Comparison of ENCODE assay signal across 18 mouse cellular contexts in the genomic region with DNA sequence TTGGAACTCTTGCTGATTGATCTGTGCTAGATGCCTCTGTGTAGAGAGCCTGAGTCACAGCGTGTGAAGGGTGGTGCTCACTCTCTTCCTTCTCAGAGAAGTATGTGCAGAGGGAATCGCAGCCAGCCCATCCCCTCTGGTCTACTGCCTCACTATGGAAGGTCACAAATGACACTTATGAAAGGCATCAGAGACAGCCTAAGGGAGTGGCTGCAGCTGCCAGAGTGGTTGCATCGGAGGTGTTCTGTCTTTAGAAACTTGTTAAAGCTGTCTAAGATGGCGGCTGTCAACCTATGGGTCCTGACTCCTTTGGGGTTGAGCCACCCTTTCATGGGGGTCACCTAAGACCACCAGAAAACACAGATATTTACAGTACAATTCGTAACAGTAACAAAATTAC. TPM values are rescaled to one million over a fixed set of nuclear protein-coding genes. Genes with fewer than 3 reads are reported as not detected.
"Had no signal": no experiment of that assay in that cellular context is flagged by ENCODE, and none has a peak within 500 bp of the region (broad histone marks: within the 10 kb centered on the region; RNA-seq: fewer than 3 reads in every experiment).

No protein-coding gene starts in this region.

- H3K9ac ChIP-seq: liver, embryonic 15.5 days; lung, embryonic 15.5 days; midbrain, embryonic 13.5 days; neural tube, embryonic 15.5 days had no signal

- ATAC-seq: midbrain, embryonic 13.5 days had no signal

- H3K4me3 ChIP-seq: left cerebral cortex, adult 2 months; limb, embryonic 10.5 days; liver, embryonic 15.5 days; lung, embryonic 15.5 days; midbrain, embryonic 13.5 days; neural tube, embryonic 15.5 days had no signal

- DNase-seq: kidney, adult 11 months; kidney, adult 9 months; kidney, postnatal 10 days; lung, postnatal 36 days; right cerebral cortex, adult 18-20 months; thymus, adult 18-20 months; thymus, postnatal 14 days had no signal

- H3K27ac ChIP-seq: left cerebral cortex, adult 2 months; limb, embryonic 10.5 days; liver, embryonic 15.5 days; lung, embryonic 15.5 days; midbrain, embryonic 13.5 days; neural tube, embryonic 15.5 days had no signal

- H3K4me1 ChIP-seq: limb, embryonic 10.5 days; liver, embryonic 15.5 days; lung, embryonic 15.5 days; midbrain, embryonic 13.5 days; neural tube, embryonic 15.5 days had no signal

- H3K4me2 ChIP-seq: liver, embryonic 11.5 days; liver, embryonic 15.5 days; lung, embryonic 15.5 days; midbrain, embryonic 13.5 days; neural tube, embryonic 15.5 days had no signal

- H3K9me3 ChIP-seq: limb, embryonic 10.5 days; liver, embryonic 15.5 days; lung, embryonic 15.5 days; midbrain, embryonic 13.5 days; neural tube, embryonic 15.5 days had no signal

- H3K27me3 ChIP-seq: liver, embryonic 15.5 days; lung, embryonic 15.5 days; midbrain, embryonic 13.5 days; neural tube, embryonic 15.5 days had no signal

- H3K36me3 ChIP-seq: limb, embryonic 10.5 days; liver, embryonic 15.5 days; lung, embryonic 15.5 days; midbrain, embryonic 13.5 days; neural tube, embryonic 15.5 days had no signal

RNA-seq across cellular contexts. Expression of a gene that starts 18.4 kb away (rescaled TPM):
- polyA plus RNA-seq: large intestine, adult 2 months; limb, embryonic 10.5 days; limb, embryonic 14.5 days; liver, embryonic 11.5 days; liver, embryonic 15.5 days; lung, embryonic 15.5 days; midbrain, embryonic 13.5 days; midbrain, postnatal 0 days; neural tube, embryonic 11.5 days; neural tube, embryonic 15.5 days had no signal
